Mouse (Mus musculus): ENCODE data around the gene Sumo3. TPM values are rescaled to one million over a fixed set of nuclear protein-coding genes. Genes with fewer than 3 reads are reported as not detected.

Gene Sumo3
- total RNA-seq (2015) = 22.1 and 22.7 TPM in 2 replicates
- 118 and 137 TPM in 2 replicates for total RNA-seq (2017)

DNA sequence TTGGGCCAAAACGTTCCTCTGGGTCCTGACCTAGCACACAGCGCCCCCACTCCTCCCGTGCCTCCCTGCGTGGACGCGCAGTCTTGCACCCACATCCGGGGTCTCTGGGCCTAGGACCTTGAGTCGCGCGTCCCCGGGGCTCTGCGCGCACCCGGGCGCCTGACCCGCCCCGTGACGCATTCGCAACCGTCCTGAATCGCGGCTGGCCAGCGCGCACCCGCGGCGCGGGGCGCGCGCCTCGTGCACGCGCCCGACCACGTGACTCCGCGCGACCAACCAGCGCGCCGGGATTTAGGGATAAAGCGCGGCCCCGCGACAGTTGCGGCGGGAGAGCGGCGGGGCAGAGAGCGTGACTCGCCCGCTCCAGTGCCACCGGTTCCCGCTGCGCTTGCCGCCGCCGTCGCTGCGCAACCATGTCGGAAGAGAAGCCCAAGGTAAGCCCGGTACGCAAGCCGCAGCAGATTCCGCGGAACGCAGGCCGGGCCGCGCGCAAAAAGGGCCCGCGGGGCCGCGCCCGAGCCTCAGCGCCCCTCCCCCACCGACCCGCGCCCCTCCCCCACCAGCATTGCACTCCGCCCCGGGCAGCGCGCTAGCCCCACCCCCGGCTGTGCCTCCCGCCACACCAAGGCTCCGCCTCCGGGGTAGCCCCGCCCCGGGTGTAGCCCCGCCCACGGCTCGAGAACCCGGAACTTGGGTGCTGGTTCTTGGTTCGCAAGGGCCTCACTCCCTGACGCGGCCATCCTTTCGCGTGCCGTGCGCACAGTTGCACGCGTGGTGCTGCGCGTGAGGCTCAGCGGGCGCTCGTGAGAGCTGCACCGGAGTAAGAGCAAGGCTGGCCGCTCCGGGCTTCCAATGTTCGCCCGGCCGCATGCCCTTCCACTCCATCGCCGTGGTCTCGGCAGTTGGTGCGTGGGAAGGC, at the start of gene Sumo3, which contains the start of gene Gm49325:
Gene Sumo3, plus strand, starts transcription at position 190 of the 919 bp plus-strand sequence.
Gene Gm49325, plus strand, starts transcription at position 290 of the 919 bp plus-strand sequence.
- ATAC-seq (ENCODE audit: poor library complexity, severe bottlenecking) = peak; percentile 91

DNA sequence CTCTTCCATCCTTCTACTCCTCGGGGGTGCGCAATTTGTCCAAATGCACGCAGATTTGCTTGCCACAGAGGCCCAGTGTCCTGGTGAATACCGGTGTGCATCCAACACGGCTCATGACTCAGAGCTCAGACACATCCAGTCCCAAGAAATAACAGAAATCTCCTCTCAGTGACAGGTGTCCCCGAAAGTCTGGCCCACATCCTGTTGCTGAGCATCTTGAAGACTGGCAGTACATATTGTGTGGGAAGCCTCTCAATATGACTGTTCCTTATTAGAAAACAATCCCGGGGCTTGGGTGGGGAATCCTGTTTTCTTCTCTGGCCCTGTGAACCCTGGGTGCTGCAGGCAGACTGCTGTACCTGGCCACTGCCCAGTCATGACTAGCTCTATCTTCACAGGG, 49.3 kb upstream of the Sumo3 start:
- ATAC-seq (ENCODE audit: poor library complexity, severe bottlenecking) = no peak

DNA sequence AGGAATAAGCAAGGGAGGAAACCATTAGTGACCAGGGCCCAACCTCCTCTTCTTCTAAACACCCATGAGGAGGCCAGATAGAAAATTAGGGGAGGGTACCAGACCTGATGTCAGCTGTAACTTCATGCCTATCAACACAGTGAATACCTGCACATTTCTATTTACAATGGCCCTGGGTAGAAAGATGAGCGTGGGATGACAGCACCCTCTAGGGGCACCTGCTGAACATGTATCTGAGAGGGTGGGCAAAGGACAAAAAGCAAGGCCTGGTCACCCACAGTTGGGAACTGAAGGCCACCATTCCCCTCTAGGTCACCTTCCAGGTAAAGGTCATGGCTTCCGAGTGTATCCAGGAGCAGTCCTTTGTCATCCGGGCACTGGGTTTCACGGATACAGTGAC, 48.3 kb upstream of the Sumo3 start:
- ATAC-seq (ENCODE audit: poor library complexity, severe bottlenecking) = no peak

DNA sequence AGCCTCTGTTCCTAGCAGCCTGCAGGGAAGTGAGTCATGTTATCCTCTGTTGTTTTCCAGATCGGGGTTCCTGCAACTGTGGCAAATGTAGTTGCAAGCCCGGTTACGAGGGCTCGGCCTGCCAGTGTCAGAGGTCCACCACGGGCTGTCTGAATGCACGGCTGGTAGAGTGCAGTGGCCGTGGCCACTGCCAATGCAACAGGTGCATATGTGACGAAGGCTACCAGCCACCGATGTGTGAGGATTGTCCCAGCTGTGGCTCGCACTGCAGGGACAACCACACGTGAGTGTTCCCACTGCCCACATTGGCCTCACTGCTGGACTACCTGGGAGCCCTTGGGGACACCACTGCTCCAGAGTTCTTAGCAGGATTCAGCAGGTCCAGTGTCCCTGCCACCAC, 45.8 kb upstream of the Sumo3 start:
- no peak for ATAC-seq (ENCODE audit: poor library complexity, severe bottlenecking)

DNA sequence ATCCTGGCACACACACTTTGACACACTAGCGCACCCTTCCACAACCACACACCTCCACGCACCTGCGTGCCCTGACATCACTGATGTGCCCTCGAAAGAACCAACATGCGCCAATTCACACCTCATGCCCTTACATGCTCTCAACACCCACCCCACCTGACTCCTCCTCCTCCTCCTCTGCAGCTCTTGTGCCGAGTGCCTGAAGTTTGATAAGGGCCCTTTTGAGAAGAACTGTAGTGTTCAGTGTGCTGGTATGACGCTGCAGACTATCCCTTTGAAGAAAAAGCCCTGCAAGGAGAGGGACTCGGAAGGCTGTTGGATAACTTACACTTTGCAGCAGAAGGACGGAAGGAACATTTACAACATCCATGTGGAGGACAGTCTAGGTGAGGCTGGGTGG, 45.1 kb upstream of the Sumo3 start:
- ATAC-seq (ENCODE audit: poor library complexity, severe bottlenecking) = no peak

DNA sequence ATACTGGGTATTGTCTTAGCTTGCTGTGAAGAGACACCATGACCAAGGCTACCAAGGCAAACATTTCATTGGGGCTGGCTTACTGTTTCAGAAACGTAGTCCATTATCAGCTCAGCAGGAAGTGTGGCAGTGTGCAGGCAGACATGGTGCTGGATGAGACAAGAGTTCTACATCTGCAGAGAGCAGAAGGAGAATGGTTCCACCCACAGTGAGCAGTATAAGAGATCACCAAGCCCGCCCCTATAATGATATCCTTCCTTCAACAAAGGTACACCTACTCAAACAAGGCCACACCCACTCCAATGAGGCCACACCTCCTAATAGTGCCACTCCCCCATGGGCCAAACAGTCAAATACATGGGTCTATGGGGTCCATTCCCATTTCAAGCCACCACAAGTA, 44.4 kb upstream of the Sumo3 start:
- no peak for ATAC-seq (ENCODE audit: poor library complexity, severe bottlenecking)

DNA sequence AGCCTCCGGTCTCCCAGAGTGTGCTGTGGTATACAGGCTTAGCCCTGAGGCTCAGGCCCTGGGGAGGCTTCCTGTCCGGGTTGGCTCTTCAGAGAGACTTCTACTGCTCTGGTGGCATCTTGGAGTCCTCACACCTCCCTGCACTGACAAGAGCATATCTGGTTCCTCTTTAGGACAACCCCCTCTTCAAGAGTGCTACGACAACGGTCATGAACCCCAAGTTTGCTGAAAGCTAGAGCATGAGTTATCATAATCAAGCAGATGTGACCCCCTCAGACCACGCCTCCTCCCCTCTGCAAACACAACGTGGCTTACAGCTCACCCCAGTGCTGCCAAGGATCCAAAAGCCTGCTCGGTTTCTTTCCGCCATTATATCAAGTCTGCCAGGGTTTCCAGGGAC, 40.9 kb upstream of the Sumo3 start:
- ATAC-seq (ENCODE audit: poor library complexity, severe bottlenecking) = no peak

DNA sequence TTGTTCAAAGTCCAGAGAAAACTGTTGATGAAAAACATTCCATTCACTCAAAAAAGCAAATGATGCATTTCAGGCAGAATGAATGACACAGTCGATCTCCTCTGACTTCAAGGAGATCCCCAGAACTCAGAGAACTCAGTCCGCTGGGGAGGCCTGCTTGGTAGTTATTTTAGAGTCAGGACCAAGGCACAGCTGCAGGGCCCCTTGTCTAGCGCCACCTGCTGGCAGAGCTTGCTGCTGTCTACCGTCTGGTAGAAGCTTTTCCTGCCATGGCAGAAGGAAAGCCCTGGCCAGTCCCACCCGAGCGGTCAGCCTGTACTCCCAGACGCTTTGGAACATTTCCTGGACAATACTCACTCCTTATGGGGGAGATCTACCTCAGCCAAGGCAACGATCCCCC, 39.2 kb upstream of the Sumo3 start:
- ATAC-seq (ENCODE audit: poor library complexity, severe bottlenecking) = peak; percentile 82

DNA sequence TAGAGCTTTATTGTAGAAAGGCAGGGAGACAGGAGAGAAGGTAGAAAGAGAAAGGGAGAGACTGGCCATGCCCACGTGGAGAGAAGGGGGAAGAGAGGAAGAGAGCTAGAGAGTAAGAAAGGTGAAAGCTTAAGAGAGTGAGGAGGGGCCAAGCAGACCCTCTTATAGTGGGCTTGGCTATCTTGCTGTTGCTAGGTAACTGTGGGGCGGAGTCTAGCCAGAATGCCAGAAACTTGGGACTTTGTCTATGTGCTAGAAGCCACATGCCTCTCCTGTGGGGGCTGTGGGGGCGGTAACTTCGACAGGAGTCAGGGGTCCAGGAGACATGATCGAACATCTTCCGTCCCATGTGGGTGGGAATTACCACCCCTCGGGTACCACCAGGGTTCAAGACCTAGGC, 36.4 kb upstream of the Sumo3 start:
- ATAC-seq (ENCODE audit: poor library complexity, severe bottlenecking) = no peak

DNA sequence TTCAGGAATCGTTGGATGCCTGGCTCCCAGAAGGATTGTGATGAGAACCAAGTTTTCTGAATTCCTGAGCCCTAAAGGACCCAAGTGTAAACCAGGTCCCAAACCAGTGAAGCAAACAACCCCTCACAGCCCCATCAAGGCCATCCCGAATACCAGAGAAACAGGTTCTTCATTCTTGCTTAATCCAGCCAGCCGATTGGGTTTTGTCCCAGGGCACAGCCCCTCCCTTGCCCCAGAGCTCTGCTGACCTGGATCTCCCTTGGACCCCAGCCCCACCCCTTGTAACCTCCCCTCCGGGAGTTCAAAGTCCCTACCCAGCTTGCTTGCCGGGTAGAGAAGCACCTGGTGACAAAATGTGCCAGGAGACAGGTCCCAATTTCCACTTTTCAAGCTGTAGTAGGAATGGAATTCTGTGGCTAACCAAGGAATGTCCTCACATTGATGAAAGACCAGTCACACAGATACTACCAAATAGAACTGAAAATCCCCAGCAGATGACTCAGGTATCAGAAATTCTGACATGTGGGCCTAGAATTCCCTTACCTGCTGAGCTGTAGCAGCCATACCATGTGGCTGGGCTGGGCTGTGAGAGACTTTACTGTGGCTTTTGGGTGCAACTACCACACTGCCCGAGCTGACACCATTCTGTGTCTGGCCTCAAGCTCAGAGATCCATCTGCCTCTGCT, 35.8 kb upstream of the Sumo3 start:
- no peak for ATAC-seq (ENCODE audit: poor library complexity, severe bottlenecking)

DNA sequence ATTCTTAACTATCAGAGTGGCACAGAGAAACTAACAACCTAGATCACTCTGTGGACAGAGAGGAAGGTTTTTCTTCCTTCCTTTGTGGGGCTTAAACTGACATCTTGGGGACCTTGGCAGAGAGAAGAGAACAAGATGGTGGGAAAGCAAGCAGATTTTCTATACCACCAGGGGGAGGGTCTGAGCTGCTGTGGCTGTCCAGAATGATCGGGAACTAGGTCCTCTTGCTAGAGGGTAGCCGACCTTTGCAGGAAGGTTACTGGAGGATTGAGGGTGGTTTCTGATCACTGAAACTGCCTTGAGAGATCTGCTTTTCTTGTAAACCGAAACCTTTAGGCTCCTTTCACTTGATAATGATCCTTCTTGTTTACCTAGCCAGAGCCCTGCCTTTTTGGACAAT, 33.7 kb upstream of the Sumo3 start:
- ATAC-seq (ENCODE audit: poor library complexity, severe bottlenecking) = 0 out of 2 replicates have a peak, but pooled peaks have one; percentile 45

DNA sequence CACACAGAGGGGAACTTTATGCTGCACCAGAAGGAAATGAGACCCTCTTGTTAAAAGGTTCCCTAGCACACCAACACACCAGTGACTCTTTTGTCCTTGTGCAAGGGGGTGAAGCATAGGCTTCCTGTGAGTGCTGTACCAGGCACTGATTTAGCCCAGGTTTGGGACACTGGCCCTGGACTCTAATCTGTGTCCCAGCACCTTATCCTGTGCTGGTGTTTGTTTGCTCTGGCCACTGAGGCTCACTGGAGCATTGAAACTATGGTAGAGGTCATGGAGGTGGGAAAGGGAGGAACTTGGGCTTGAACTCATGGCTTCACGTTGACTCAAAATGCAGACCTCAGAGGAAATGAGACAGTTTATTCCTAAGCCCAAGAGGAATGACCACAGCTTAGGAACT, 32.7 kb upstream of the Sumo3 start:
- no peak for ATAC-seq (ENCODE audit: poor library complexity, severe bottlenecking)

DNA sequence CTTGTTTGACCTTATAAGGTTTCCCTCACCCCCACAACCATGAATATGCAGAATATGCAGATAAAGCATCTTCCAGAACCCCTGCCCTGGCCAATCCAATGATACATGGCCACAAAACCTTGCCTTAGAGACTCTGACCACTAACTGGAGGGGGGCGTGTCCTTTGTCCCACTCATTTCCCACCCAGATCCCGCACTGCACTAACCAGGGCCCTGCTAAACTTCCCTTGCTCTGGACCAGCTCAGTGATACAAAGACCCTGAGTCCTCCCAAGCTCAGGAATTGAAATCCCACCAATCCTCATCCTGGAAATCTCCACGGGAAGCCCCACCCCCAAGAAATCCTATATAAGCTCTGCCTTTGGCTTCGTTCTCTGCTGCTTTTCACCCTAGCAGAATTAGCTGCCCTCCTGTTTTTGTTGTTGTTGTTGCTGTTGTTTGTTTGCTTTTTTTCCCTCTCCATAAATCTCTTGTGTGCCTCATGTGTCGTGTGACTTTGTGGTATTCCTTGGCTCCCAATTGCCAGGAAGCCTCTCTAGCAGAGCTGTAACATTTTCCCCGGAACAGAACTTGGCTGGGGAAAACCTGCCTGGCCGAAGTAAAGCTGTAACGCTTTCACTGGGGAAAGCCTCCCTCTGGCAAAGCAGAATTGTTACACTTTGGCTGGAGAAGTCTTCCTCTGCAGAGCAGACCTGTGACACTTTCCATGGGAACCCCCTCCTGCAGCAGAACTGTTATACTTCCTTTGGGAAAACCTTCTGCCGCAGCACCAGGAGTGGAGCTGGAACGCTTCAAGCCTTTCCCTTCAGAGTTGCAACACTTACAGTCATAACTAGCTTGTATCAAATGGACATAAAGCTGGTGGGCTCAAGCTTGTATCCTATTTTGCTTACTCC, 25.6 kb upstream of the Sumo3 start:
- ATAC-seq (ENCODE audit: poor library complexity, severe bottlenecking) = no peak

DNA sequence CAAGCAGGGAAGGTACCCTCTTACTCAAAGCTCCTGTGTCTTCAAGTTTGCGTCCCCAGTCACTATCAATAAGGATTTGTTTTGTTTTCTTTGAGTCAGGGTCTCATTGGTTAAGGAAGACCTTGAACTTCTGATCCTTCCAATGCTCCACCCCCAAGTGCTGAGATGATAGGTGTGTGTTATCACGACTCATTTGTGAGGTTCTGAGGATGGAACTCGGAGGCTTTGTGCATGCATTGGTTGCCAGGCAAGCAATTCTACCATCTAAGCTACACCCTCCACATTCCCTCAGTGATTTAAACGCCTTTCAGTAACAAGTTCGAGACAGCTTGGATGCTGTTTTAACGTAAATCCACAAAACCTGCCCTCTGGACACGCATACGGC, 24.9 kb upstream of the Sumo3 start:
- ATAC-seq (ENCODE audit: poor library complexity, severe bottlenecking) = no peak

DNA sequence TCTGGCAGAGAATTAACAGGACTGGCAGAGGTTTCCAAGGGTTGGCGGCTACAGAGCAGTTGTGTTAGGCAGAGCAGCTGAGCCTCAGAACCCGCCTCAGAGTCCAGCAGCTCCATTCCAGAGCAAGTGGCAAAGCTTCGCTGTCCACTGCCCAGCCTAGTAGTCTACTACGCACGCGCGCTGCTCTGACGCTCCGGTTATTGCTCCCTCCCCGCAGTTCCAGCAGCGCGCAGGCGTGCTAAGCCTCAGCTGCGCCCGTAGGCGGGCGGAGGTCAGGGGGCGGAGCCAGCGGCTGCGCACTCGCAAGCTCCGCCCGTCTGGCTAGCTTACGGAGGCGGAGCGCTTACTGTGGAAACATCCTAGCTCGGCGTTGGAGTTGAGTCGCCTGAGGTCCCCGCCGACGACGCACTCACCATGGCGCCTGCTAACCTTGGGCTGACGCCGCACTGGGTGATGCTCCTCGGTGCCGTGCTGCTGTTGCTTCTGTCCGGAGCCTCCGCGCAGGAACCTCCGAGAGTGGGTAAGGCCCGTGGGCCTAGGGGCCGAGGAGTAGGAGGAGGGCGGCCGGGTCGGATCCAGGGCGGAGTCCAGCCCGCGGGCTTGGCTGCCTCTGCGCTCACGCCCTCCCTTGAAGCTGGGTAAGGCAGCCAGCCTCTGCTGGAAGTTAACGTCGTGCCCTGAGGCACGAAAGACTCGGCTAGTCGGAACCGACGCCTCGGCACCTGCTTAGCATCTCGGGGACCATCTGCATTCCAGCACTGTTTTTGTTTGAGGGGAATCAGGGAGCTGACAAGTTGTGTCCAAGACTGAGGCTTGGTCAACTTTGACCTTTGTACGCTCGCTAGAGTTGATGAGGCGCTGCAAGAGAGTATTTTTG, 24.3 kb upstream of the Sumo3 start, which contains the start of gene Pttg1ip:
Gene Pttg1ip, plus strand, starts transcription at position 313 of the 877 bp plus-strand sequence.
- ATAC-seq (ENCODE audit: poor library complexity, severe bottlenecking) = peak; percentile 93

DNA sequence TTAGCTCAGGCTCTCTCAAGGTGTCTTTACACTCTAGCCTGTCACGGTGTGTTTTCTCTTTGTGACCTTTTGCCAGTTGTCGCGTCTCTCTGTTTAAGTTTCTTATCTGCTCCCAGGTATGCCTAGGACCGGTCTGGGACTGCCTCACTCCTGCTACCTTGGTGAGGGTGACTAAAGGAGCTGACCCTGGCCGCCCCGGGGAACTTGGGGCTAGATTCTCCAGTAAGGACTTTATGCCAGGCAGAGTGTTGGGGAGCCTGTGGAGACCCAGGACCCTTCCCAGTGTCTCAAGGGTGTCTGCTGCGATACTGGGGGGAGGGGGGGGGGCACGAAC, 23.6 kb upstream of the Sumo3 start:
- 0 out of 2 replicates have a peak, but pooled peaks have one; percentile 1 for ATAC-seq (ENCODE audit: poor library complexity, severe bottlenecking)

DNA sequence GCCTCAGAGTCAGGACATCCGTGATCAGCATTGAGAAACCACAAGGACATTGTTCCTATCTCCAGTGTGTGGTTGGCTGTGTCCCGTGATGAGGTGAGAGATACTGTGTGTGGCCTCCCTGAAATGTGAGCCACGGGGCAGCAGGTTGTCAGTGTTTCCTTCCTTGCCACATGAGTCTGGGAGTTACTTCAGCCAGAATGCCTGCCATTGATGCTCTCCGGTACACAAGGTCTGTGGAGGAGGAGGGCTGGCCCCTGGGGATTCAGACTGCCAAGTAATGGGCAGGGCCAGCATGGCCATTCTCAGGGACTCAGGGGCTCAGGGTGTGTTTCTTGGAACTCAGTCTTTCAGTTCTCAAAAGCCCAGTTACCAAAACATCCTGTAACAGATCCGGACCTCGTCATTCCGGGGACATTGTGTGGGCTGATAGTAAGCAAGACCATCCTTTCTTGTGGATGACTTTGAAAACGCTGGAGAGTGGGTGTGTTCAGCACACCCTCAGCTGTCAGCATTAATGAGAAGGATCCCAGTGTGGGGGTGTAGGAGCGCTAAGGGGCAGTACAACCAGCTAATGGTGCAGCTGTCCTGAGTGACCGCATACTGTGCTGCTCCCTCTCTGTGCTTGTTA, 22.0 kb upstream of the Sumo3 start:
- ATAC-seq (ENCODE audit: poor library complexity, severe bottlenecking) = 0 out of 2 replicates have a peak, but pooled peaks have one; percentile 16

DNA sequence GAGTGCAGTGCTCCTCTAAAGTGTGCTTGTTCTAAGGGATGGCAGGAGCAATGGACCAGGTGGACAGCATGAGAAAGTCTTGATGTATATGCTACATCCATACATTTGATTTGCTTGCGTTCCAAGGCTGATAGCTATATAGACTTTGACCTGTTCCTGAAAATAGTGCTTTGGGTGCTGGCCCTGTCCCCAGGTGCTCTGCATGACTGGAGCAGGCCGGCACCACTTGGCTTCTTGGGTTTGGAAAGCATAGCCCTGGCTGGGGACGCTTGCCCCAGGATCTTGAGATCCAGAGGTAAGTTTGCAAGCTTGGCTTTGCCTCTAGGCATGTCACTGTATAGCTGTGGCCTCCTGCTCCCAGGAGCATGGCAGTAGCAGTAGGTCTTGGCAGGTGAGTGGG, 19.3 kb upstream of the Sumo3 start:
- no peak for ATAC-seq (ENCODE audit: poor library complexity, severe bottlenecking)

DNA sequence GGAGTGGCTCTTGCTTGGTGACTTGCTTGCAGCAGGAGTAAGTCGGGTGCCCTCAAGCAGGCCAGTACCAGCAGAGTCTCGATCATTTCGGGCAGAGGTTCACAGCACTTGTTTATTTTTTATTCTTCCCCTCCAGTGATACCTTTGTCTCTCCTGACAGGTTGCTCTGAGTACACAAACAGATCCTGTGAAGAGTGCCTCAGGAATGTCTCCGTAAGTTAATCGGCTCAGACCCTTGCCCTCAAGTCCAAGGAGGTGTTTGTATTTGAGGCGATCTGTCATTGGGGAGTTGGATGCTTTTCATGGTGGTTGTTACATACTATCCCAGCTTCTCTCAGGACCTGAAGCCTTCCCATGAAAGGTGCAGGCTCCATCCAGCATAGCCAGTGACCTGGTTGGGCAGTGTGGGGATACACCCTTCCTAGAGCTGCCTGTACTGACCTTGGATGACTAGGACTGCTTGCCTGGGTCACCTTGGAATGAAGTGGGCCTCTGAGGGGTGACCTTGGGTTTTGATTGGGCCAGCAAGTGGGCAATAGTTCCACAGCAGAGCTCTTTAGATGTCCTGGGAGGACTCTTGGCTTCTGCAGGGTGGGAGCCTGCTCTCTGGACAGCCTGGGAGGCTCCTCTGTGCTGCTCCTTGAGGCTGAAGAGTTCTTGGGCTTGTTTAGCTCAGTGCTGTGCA, 18.7 kb upstream of the Sumo3 start:
- no peak for ATAC-seq (ENCODE audit: poor library complexity, severe bottlenecking)

Measured in megakaryocyte, adult 5-6 weeks (primary cell).